Mouse (Mus musculus): ENCODE measurements around the gene Bud13. TPM values are rescaled to one million over a fixed set of nuclear protein-coding genes. Genes with fewer than 3 reads are reported as not detected.

Bud13 gene
- polyA plus RNA-seq, 1 experiment from 2014 or later = 26.1 TPM

DNA sequence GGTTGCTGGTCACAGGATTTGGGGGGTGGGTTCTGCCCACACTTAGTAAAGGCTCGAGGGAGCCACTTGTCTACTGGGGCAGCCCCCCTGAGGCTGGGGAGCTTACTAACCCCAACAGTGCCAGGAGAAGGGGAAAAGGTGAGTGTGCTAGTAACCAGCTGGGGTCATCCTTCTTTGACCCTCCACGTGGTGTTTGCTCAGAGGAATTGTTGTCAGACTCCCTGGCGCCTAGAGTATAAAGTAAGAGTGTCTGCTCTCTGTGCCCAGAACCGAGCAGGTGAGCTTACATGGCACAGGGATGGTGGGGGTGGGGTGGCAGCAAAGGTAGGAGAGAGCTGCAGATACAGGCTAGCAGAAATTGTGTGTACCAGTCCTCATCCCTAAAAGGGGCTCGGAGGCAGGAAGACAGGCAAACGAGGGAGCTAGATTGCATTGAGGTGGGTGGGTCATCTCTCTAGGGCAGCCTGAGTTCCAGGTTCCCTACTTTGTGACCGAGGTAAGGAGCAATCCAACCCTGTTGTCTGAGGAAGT lies 14.4 kb upstream of the Bud13 start, which contains the start of gene Apoa5:
Apoa5 (plus strand) TSS at position 291 of the 531 bp plus-strand sequence.
- no peak within 1 kb of the TSS for H3K27ac ChIP-seq
- H3K79me2 ChIP-seq (ENCODE audit: inconsistent target) = peaks cover 1% of the 10 kb centered on the region
- H3K4me3 ChIP-seq (ENCODE audit: inconsistent target) = no peak within 1 kb of the TSS
- H3K36me3 ChIP-seq (ENCODE audit: inconsistent target) = no peaks in the 10 kb centered on the region
- WGBS (ENCODE audit: missing documents) = 65% methylated on average over 7 of the region's 7 CpGs

DNA sequence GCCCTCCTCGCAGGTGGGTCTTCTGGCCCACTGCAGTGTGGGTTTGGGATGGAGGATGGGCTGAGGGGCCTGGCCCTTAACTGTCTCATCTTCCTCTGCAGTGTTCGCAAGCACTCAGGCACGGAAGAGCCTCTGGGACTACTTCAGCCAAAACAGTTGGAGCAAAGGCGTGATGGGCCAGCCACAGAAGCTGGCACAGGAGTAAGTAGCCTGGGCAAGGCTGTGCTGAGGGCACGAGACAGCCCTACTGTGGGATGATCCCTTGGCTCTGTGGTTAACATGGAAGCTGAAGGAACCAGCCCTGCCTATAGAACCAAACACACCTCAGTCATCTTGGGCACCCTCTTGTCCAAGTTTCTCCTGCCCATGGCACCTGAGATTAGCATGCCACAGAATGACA lies 13.7 kb upstream of the Bud13 start:
- H3K4me3 ChIP-seq (ENCODE audit: inconsistent target) = no peak overlapping the region
- no peak overlapping the region for H3K27ac ChIP-seq
- H3K79me2 ChIP-seq (ENCODE audit: inconsistent target) = peaks cover 9% of the 10 kb centered on the region
- WGBS (ENCODE audit: missing documents) = 90% methylated on average over 5 of the region's 5 CpGs
- H3K36me3 ChIP-seq (ENCODE audit: inconsistent target) = no peaks in the 10 kb centered on the region

DNA sequence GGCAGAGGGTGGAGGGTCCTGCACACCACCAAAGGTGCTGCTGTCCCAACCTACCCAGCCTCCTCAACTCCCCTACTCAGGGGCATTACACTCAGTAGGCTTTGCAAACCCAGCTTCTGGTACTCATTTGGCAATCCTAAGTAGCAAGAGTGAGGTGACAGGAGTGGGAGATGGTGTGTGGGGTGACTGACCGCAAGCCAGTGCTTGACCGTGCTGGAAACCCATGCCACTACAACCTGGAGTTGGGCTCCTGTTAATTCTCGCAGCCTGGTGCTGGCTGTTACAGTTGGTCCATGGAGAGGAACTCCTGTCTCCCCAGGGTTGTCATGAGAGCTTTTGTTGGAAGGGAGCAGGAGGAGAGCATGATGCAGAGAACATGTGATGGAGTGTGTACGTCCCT lies 12.0 kb upstream of the Bud13 start:
- Histone ChIP-seq H3K79me2 (ENCODE audit: inconsistent target) (peaks cover 17% of the 10 kb centered on the region), H3K27ac (no peak overlapping the region), H3K4me3 (ENCODE audit: inconsistent target) (no peak overlapping the region), H3K36me3 (ENCODE audit: inconsistent target) (peaks cover 10% of the 10 kb centered on the region; the same call in 1 of the 2 replicates)
- WGBS (ENCODE audit: missing documents) = 96% methylated on average over 4 of the region's 4 CpGs

DNA sequence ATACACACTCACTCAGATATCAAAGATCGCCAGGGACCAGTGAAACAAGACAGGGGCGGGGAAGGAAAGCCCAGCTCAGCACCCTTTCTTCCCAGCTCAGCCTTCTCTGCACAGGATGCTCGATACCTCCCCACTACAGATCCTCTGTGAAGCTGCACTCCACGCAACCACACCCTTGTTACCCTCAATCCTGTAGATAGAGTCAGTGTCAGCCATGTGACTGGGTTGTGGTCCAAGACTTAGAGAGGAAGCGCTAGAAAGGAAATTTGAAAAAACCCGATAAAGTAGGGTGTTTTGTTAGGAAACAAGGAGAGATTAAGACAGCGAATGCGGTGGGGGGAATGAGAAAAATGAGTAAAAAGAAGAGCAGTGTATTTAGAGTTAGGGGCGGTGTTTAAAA lies 10.7 kb upstream of the Bud13 start:
- WGBS (ENCODE audit: missing documents) = 74% methylated on average over 9 of the region's 9 CpGs
- Histone ChIP-seq H3K79me2 (ENCODE audit: inconsistent target) (peaks cover 17% of the 10 kb centered on the region), H3K27ac (no peak overlapping the region), H3K4me3 (ENCODE audit: inconsistent target) (no peak overlapping the region), H3K36me3 (ENCODE audit: inconsistent target) (peaks cover 23% of the 10 kb centered on the region)

DNA sequence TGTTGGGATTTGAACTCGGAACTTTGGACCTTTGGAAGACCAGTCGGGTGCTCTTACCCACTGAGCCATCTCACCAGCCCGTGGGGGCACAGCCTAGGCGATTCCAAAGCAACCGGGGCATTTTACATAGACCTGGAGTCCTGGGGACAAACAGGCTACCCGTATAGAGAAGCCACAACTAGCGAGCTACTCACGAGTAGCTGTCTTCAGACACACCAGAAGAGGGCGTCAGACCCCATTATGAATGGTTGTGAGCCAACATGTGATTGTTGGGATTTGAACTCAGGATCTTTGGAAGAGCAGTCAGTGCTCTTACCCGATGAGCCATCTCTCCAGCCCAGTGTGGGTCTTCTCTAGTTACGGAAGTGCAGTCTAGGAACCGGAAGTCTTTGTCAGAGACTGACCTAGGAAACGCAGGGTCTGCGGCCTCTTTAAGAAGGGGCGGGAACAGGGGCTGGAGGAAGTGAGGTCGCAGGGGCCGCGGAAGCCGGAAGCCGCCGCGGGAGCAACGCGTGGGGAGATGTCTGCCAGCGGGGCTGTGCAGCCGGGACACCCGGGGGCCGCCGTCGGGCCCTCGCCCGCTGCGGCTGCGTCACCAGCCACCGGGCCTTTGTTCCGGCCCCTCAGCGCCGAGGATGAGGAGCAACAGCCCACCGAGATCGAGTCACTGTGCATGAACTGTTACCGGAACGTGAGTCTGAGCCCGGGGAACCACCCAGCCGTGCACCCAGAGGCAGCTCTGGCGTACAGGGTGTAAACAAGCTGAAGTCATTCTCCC lies 9.9 kb upstream of the Bud13 start, which contains the start of gene Zpr1:
Zpr1 (plus strand) TSS at position 388 of the 778 bp plus-strand sequence.
- peak within 1 kb of the TSS; percentile 34 for H3K27ac ChIP-seq
- 4% methylated on average over 45 of the region's 45 CpGs for WGBS (ENCODE audit: missing documents)
- peaks cover 17% of the 10 kb centered on the region for H3K79me2 ChIP-seq (ENCODE audit: inconsistent target)

DNA sequence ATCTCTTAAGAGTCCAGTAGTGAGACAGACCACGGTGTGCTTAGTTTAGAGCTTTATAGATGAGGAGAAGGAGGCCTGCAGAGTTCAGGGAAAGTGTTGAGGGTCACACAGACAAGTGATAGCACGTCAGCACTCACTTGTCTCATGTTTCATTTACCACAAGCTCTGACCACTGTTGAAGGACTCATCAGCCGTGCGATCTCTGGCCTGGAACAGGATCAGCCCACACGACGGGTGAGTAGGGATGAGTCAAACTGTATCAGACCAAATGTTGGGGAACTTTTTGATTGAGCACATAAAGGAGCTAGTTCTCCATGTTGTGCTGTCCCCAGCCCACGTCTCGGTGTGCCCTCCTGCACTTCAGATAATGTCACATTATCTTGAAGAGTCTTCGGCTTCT lies 8.3 kb upstream of the Bud13 start:
- Histone ChIP-seq H3K27ac (no peak overlapping the region), H3K79me2 (ENCODE audit: inconsistent target) (peaks cover 17% of the 10 kb centered on the region), H3K4me3 (ENCODE audit: inconsistent target) (no peak overlapping the region), H3K36me3 (ENCODE audit: inconsistent target) (peaks cover 40% of the 10 kb centered on the region)
- 90% methylated on average over 9 of the region's 9 CpGs for WGBS (ENCODE audit: missing documents)

More for the DNA sequence above, 9.9 kb upstream of the Bud13 start, which contains the start of gene Zpr1:
- H3K4me3 ChIP-seq (ENCODE audit: inconsistent target) = peak within 1 kb of the TSS; percentile 92
- H3K36me3 ChIP-seq (ENCODE audit: inconsistent target) = peaks cover 30% of the 10 kb centered on the region

DNA sequence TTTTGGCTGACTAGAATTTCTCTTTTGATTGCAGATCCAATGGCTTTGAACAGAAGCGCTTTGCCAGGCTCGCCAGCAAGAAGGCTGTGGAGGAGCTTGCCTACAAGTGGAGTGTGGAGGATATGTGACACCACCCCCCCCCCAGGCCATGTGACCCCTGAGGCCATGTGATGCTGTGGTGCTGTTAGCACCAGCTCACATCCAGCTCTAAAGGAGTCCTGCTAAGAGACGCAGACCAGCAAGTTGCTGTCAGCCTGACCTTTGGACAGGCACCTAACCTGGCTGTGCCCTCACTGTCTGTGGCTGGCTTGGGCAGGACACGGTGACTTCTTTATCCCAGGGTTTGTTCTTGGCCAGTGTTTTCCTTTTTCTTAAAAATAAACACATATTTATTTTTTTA lies 15.6 kb downstream of the Bud13 start:
- Histone ChIP-seq H3K79me2 (ENCODE audit: inconsistent target) (no peaks in the 10 kb centered on the region), H3K4me3 (ENCODE audit: inconsistent target) (no peak overlapping the region), H3K36me3 (ENCODE audit: inconsistent target) (peaks cover 50% of the 10 kb centered on the region), H3K27ac (no peak overlapping the region)
- WGBS (ENCODE audit: missing documents) = 95% methylated on average over 4 of the region's 4 CpGs

DNA sequence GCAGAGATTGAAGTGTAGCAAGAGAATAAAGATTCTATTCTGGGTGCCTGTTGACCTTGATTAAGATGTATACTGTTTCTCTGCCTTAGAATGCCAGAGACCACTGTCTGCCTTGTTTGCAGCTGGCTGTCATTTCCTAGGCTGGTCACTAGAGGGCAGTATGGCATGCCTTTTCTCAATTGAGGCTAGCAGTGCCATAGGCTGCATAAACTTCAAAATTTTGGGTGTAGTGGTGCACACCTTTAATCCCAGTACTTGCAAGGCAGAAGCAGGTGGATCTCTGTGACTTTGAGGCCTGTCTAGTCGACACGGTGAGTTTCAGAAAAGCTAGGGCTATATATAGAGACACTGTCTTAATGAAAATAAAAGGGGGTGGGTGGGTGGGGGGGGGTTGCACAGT lies 19.3 kb downstream of the Bud13 start:
- peaks cover 21% of the 10 kb centered on the region; the same call in 1 of the 2 replicates for H3K36me3 ChIP-seq (ENCODE audit: inconsistent target)
- H3K27ac ChIP-seq = no peak overlapping the region
- H3K4me3 ChIP-seq (ENCODE audit: inconsistent target) = no peak overlapping the region
- no peaks in the 10 kb centered on the region for H3K79me2 ChIP-seq (ENCODE audit: inconsistent target)
- 20% methylated on average over 2 of the region's 2 CpGs for WGBS (ENCODE audit: missing documents)

DNA sequence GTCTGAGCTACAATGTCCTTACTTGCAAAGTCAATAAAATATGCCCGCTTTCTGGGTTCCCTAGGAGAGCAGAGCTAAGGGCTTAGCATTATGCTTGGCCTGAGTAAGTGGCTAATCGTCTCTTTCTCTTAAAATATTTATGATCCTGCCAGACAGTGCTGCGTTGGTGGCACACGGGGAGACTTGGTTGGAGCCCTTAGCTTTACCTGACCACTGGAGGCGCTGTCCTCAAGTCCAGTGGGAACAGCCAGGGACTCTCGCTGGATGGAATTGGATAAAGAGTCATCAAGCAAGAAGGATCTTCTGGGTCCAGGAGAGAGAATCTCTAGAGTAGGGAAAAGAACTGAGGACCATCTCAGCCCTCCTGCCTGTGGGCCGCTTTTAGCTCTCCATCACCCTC lies 26.3 kb downstream of the Bud13 start:
- Histone ChIP-seq H3K36me3 (ENCODE audit: inconsistent target) (no peaks in the 10 kb centered on the region), H3K79me2 (ENCODE audit: inconsistent target) (no peaks in the 10 kb centered on the region), H3K4me3 (ENCODE audit: inconsistent target) (no peak overlapping the region), H3K27ac (no peak overlapping the region)
- WGBS (ENCODE audit: missing documents) = 21% methylated on average over 6 of the region's 7 CpGs

DNA sequence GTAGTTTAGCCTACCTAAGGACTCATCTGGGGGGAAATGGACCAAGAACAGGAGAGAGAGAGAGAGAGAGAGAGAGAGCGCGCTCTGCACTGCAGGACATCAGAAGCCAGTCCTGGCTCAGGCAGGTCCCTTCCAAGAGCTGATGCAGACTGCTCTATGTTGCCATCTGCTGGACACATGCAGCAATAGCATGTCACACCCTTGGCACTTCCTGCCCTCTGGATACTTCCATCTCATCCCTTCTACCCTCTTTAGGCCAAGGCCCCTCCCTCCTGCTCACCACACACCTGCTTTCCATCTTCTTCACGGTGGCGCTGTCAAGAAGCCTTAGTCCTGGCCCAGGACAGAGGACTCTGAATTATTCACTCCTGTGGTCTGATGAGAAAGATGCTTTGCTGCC lies 31.7 kb downstream of the Bud13 start:
- WGBS (ENCODE audit: missing documents) = 13% methylated on average over 4 of the region's 4 CpGs
- no peaks in the 10 kb centered on the region for H3K36me3 ChIP-seq (ENCODE audit: inconsistent target)
- H3K4me3 ChIP-seq (ENCODE audit: inconsistent target) = no peak overlapping the region
- no peaks in the 10 kb centered on the region for H3K79me2 ChIP-seq (ENCODE audit: inconsistent target)
- no peak overlapping the region for H3K27ac ChIP-seq

DNA sequence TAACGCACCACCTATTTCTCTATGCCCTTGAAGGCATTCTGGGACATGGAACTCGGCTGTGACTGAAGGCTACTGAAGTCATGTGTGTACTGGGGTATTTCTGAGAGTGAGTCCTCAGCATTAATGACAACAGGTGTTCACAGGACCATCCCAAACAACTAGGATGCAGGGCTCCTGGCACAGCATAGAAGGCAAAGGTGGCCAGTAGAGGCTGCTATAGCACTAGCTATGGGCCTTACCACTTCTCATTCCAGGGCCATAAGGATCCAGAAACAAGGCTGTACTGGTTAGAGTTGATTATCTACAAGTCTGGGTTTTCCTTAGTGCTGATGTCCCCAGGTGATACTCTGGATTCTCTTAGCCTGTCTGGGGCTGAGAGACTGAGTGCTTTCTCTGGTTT lies 32.1 kb downstream of the Bud13 start:
- H3K36me3 ChIP-seq (ENCODE audit: inconsistent target) = no peaks in the 10 kb centered on the region
- H3K27ac ChIP-seq = no peak overlapping the region
- no peaks in the 10 kb centered on the region for H3K79me2 ChIP-seq (ENCODE audit: inconsistent target)
- no peak overlapping the region for H3K4me3 ChIP-seq (ENCODE audit: inconsistent target)
- WGBS (ENCODE audit: missing documents) = 40% methylated on average over 2 of the region's 2 CpGs

DNA sequence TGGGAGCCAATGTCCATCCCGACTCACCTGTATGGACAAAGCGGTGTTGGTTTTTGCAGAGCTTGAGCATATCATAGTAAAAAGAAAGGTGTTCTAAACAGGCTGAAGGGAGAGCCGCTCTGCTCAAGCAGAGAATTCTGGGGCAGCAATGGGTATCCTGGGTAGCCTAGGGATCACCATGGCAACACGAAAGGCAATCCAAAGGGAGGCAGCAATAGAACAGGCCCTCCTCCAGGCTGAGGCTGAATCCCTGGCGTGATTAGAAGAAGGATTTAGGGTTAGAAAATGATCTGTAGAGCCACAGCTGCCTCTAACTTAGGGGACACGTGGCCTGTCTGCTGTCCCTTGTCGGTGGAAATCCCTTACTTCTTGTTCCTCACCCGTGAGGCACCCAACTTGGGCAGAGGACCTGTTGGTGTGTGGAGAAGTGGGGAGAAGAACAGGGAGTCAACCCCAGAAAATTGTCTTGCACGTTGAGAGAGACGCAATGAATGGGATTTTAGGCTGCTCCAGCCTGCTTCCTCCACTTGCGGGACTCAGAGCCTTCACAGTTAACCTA lies 33.1 kb downstream of the Bud13 start:
- Histone ChIP-seq H3K36me3 (ENCODE audit: inconsistent target) (no peaks in the 10 kb centered on the region), H3K79me2 (ENCODE audit: inconsistent target) (no peaks in the 10 kb centered on the region), H3K4me3 (ENCODE audit: inconsistent target) (no peak overlapping the region), H3K27ac (no peak overlapping the region)
- 87% methylated on average over 11 of the region's 11 CpGs for WGBS (ENCODE audit: missing documents)

DNA sequence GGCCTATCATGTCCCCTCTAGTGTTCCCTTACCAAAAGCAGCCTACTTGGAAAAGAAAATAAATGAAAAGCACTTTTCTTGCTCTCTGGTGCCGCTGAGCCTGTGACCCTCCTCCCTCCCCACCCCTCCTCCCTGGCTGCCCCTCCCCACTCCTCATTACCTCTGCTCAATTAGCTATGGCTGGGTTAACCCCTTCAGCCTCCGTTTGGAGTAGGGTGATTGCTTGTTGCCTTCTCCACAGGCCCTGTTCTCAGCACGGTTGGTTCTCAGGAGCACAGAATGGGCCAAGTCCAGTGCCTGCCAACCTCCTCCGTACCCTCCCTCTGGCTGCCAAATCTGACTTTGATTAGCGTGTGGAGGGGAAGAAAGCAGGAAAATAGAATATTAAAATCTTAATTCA lies 33.6 kb downstream of the Bud13 start:
- H3K4me3 ChIP-seq (ENCODE audit: inconsistent target) = no peak overlapping the region
- H3K79me2 ChIP-seq (ENCODE audit: inconsistent target) = no peaks in the 10 kb centered on the region
- H3K27ac ChIP-seq = no peak overlapping the region
- WGBS (ENCODE audit: missing documents) = 78% methylated on average over 5 of the region's 5 CpGs
- no peaks in the 10 kb centered on the region for H3K36me3 ChIP-seq (ENCODE audit: inconsistent target)

DNA sequence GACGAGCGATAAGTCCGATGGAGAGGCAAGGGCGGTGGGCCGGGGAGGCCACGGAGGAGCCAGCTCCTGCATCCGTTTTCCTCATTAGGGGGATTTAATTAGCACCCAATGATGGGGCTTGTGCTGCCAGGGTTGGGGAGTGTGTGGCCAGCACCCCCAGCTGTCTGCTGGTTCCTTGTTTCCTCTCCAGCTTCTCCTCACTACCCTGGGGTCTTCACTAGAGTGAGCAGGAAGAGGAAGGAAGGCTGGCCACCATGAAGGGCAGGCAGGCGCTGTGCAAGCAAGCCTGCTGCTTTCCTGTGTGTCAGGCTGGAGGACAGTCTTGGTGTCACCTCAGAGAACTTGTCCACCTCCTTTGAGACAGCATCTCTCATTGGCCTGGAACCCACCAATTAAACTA lies 34.1 kb downstream of the Bud13 start:
- H3K27ac ChIP-seq = no peak overlapping the region
- H3K36me3 ChIP-seq (ENCODE audit: inconsistent target) = no peaks in the 10 kb centered on the region
- WGBS (ENCODE audit: missing documents) = 79% methylated on average over 8 of the region's 8 CpGs
- H3K4me3 ChIP-seq (ENCODE audit: inconsistent target) = no peak overlapping the region
- H3K79me2 ChIP-seq (ENCODE audit: inconsistent target) = no peaks in the 10 kb centered on the region

DNA sequence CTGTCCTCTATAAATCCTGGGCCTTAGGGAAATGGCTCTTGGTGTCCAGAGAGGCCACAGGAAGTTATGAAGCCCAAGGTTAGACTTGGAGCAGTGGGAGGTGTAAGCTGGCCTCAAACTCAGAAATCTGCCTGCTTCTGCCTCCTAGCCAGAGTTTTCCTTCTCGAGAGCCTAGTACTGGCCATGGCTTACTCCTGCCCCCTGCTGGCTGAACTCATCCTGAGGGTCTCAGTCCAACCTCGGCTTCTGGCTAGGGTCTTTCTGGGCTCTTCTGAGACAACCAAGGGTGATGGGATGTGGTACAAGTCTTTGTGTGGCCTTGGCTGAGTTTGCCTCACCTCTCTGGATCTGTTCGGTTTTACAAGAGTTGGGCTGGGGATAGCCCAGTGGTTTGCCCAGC lies 35.1 kb downstream of the Bud13 start:
- H3K4me3 ChIP-seq (ENCODE audit: inconsistent target) = no peak overlapping the region
- WGBS (ENCODE audit: missing documents) = 92% methylated on average over 3 of the region's 3 CpGs
- no peaks in the 10 kb centered on the region for H3K79me2 ChIP-seq (ENCODE audit: inconsistent target)
- no peak overlapping the region for H3K27ac ChIP-seq
- H3K36me3 ChIP-seq (ENCODE audit: inconsistent target) = no peaks in the 10 kb centered on the region

All from macrophage (primary cell).